Mouse (Mus musculus) stomach, embryonic 14.5 days (tissue): ENCODE results near the gene Tdrd7. TPM values are rescaled to one million over a fixed set of nuclear protein-coding genes. Genes with fewer than 3 reads are reported as not detected.

Experiments used
- ATAC-seq: fragments of 200-750 bp; cut with Nextera tagmentation; 2 replicates; pipeline ENCODE4 v1.8.0; 2017; ENCODE audit warnings: low read depth, moderate TSS enrichment; ENCODE audit not compliant: insufficient number of reproducible peaks, insufficient read depth, low FRiP score
- H3K27ac ChIP-seq: fragments of 300-500 bp; sonication (generic); 2 replicates; pipeline ENCODE4 v1.5.1; 2014; ENCODE audit warnings: mild to moderate bottlenecking, low read length, moderate library complexity, mixed read lengths
- H3K27me3 ChIP-seq: fragments of 300-500 bp; sonication (generic); 2 replicates; pipeline ENCODE4 v1.6.1; 2014; ENCODE audit warnings: low read length, control low read depth, mixed read lengths; ENCODE audit not compliant: control insufficient read depth, insufficient read depth
- H3K36me3 ChIP-seq: fragments of 300-500 bp; sonication (generic); 2 replicates; pipeline ENCODE4 v1.6.1; 2014; ENCODE audit warnings: mild to moderate bottlenecking, control low read depth, low read length, moderate library complexity, mixed read lengths; ENCODE audit not compliant: control insufficient read depth, insufficient read depth
- H3K4me1 ChIP-seq: fragments of 300-500 bp; sonication (generic); 2 replicates; pipeline ENCODE4 v1.6.1; 2014; ENCODE audit warnings: low read length, control low read depth, mixed read lengths; ENCODE audit not compliant: control insufficient read depth, insufficient read depth
- H3K4me2 ChIP-seq: fragments of 300-500 bp; sonication (generic); replicated peaks from 2 replicates; pipeline ENCODE4 v1.6.1; 2014; ENCODE audit warnings: low read depth, low read length, control low read depth
- H3K4me3 ChIP-seq: fragments of 300-500 bp; sonication (generic); 2 replicates; pipeline ENCODE4 v1.5.1; 2014; ENCODE audit warnings: low read depth, low read length, control low read depth
- H3K9ac ChIP-seq: fragments of 300-500 bp; sonication (generic); replicated peaks from 2 replicates; pipeline ENCODE4 v1.6.1; 2014; ENCODE audit warnings: low read depth, mild to moderate bottlenecking, control low read depth, low read length, moderate library complexity, mixed read lengths
- H3K9me3 ChIP-seq: fragments of 300-500 bp; sonication (generic); 2 replicates; pipeline ENCODE4 v1.6.1; 2016; ENCODE audit warnings: low read depth, low read length, control low read depth; ENCODE audit not compliant: control insufficient read depth
- WGBS: fragments of 180-500 bp; shearing (Covaris S2); extraction: QIAGEN DNeasy Blood & Tissue Kit; methylation state at CpG from one replicate; pipeline ENCODE4 v1.1.7; 2014; 5-methylcytosine and 5-hydroxymethylcytosine counted together
- polyA plus RNA-seq: library from polyadenylated mRNA; unstranded; fragments of >200 nt; fragmentation: Nextera tagmentation; extraction: Ambion mirVana; gene quantifications from 2 replicates; pipeline ENCODE4 v1.2.1, GENCODE M21; 2014

Tdrd7 gene
- polyA plus RNA-seq = 21.0 and 23.9 TPM in 2 replicates

- 49% methylated on average over 10 of the region's 10 CpGs for WGBS
- H3K4me3 ChIP-seq = no peak within 1 kb of the TSS
- H3K4me2 ChIP-seq = peak within 1 kb of the TSS; percentile 21
- no peak for ATAC-seq
- H3K9me3 ChIP-seq = no peaks in the 10 kb centered on the region
- H3K36me3 ChIP-seq = no peaks in the 10 kb centered on the region
- no peak within 1 kb of the TSS for H3K9ac ChIP-seq
- H3K4me1 ChIP-seq = peaks cover 6% of the 10 kb centered on the region; the same call in 1 of the 2 replicates
- H3K27me3 ChIP-seq = no peaks in the 10 kb centered on the region
- H3K27ac ChIP-seq = peak within 1 kb of the TSS; percentile 85
These were observed at the start of gene Tdrd7 for GRCm38 (mm10) chr4:45964771-45965439. TSS of gene Tdrd7 (plus strand) at chr4:45965334.

- Histone ChIP-seq H3K36me3 (no peaks in the 10 kb centered on the region), H3K27me3 (no peaks in the 10 kb centered on the region), H3K4me3 (no peak overlapping the region), H3K27ac (no peak overlapping the region), H3K9me3 (no peaks in the 10 kb centered on the region), H3K9ac (no peak overlapping the region), H3K4me1 (no peaks in the 10 kb centered on the region), H3K4me2 (no peak overlapping the region)
- no peak for ATAC-seq
- 71% methylated on average over 7 of the region's 7 CpGs for WGBS
These were observed 48.0 kb upstream of the Tdrd7 start for GRCm38 (mm10) chr4:45917091-45917490.

GRCm38 (mm10) chr4:45921663-45922435 lies 43.3 kb upstream of the Tdrd7 start:
- no peak for ATAC-seq
- H3K4me3 ChIP-seq = no peak overlapping the region
- H3K9me3 ChIP-seq = no peaks in the 10 kb centered on the region
- H3K27me3 ChIP-seq = no peaks in the 10 kb centered on the region
- no peaks in the 10 kb centered on the region for H3K4me1 ChIP-seq
- no peak overlapping the region for H3K27ac ChIP-seq
- no peak overlapping the region for H3K9ac ChIP-seq
- WGBS = 75% methylated on average over 10 of the region's 10 CpGs
- no peaks in the 10 kb centered on the region for H3K36me3 ChIP-seq
- H3K4me2 ChIP-seq = no peak overlapping the region

- H3K4me3 ChIP-seq = no peak overlapping the region
- no peaks in the 10 kb centered on the region for H3K9me3 ChIP-seq
- H3K4me2 ChIP-seq = no peak overlapping the region
- H3K36me3 ChIP-seq = no peaks in the 10 kb centered on the region
- no peak overlapping the region for H3K27ac ChIP-seq
- WGBS = 91% methylated on average over 4 of the region's 4 CpGs
- H3K9ac ChIP-seq = no peak overlapping the region
- H3K4me1 ChIP-seq = no peaks in the 10 kb centered on the region
- ATAC-seq = no peak
- no peaks in the 10 kb centered on the region for H3K27me3 ChIP-seq
These were observed 41.1 kb upstream of the Tdrd7 start for GRCm38 (mm10) chr4:45924011-45924410.

GRCm38 (mm10) chr4:45928561-45928960 lies 36.6 kb upstream of the Tdrd7 start:
- no peaks in the 10 kb centered on the region for H3K4me1 ChIP-seq

GRCm38 (mm10) chr4:45941628-45942044 lies 23.5 kb upstream of the Tdrd7 start:
- 28% methylated on average over 13 of the region's 13 CpGs for WGBS
- 0 out of 2 replicates have a peak, but pooled peaks have one; percentile 10 for ATAC-seq
- no peaks in the 10 kb centered on the region for H3K9me3 ChIP-seq
- no peak overlapping the region for H3K4me3 ChIP-seq
- H3K9ac ChIP-seq = no peak overlapping the region
- H3K27me3 ChIP-seq = no peaks in the 10 kb centered on the region
- no peak overlapping the region for H3K27ac ChIP-seq
- peak overlapping the region; percentile 12; the same call in 1 of the 2 replicates for H3K4me2 ChIP-seq
- H3K4me1 ChIP-seq = no peaks in the 10 kb centered on the region
- H3K36me3 ChIP-seq = no peaks in the 10 kb centered on the region

More at GRCm38 (mm10) chr4:45928561-45928960, 36.6 kb upstream of the Tdrd7 start:
- 77% methylated on average over 4 of the region's 4 CpGs for WGBS
- ATAC-seq = no peak
- H3K9me3 ChIP-seq = no peaks in the 10 kb centered on the region
- no peak overlapping the region for H3K4me3 ChIP-seq
- no peaks in the 10 kb centered on the region for H3K27me3 ChIP-seq
- no peaks in the 10 kb centered on the region for H3K36me3 ChIP-seq
- no peak overlapping the region for H3K27ac ChIP-seq
- no peak overlapping the region for H3K9ac ChIP-seq
- no peak overlapping the region for H3K4me2 ChIP-seq

GRCm38 (mm10) chr4:45947729-45948128 lies 17.4 kb upstream of the Tdrd7 start:
- H3K9ac ChIP-seq = no peak overlapping the region
- 58% methylated on average over 8 of the region's 8 CpGs for WGBS
- H3K4me3 ChIP-seq = no peak overlapping the region
- no peaks in the 10 kb centered on the region for H3K27me3 ChIP-seq
- no peak overlapping the region for H3K27ac ChIP-seq
- no peak for ATAC-seq
- H3K9me3 ChIP-seq = no peaks in the 10 kb centered on the region
- H3K36me3 ChIP-seq = no peaks in the 10 kb centered on the region
- H3K4me1 ChIP-seq = peaks cover 7% of the 10 kb centered on the region; the same call in 1 of the 2 replicates
- H3K4me2 ChIP-seq = no peak overlapping the region

- H3K4me3 ChIP-seq = no peak overlapping the region
- no peaks in the 10 kb centered on the region for H3K27me3 ChIP-seq
- 79% methylated on average over 7 of the region's 7 CpGs for WGBS
- H3K27ac ChIP-seq = no peak overlapping the region
- peaks cover 7% of the 10 kb centered on the region; the same call in 1 of the 2 replicates for H3K4me1 ChIP-seq
- no peak overlapping the region for H3K9ac ChIP-seq
- no peaks in the 10 kb centered on the region for H3K9me3 ChIP-seq
- no peak for ATAC-seq
- no peak overlapping the region for H3K4me2 ChIP-seq
- H3K36me3 ChIP-seq = no peaks in the 10 kb centered on the region
These were observed 15.9 kb upstream of the Tdrd7 start for GRCm38 (mm10) chr4:45949109-45949848.
